Mouse (Mus musculus) limb, embryonic 13.5 days (tissue): ENCODE data around the gene Olfr1308. TPM values are rescaled to one million over a fixed set of nuclear protein-coding genes. Genes with fewer than 3 reads are reported as not detected.

Experiments
- ATAC-seq: fragments of 200-750 bp; cut with Nextera tagmentation; 2 replicates; pipeline ENCODE4 v1.8.0; 2017; ENCODE audit warnings: low read depth, moderate number of reproducible peaks, moderate TSS enrichment; ENCODE audit not compliant: low FRiP score
- H3K27ac ChIP-seq: fragments of 300-500 bp; sonication (generic); 2 replicates; pipeline ENCODE4 v1.5.1; 2015; ENCODE audit warnings: inconsistent platforms, mild to moderate bottlenecking, moderate library complexity
- H3K27me3 ChIP-seq: fragments of 300-500 bp; sonication (generic); 2 replicates; pipeline ENCODE4 v1.6.1; 2015; ENCODE audit warnings: mild to moderate bottlenecking, inconsistent platforms
- H3K36me3 ChIP-seq: fragments of 300-500 bp; sonication (generic); 2 replicates; pipeline ENCODE4 v1.6.1; 2015; ENCODE audit warnings: inconsistent platforms, mild to moderate bottlenecking, moderate library complexity
- H3K4me1 ChIP-seq: fragments of 300-500 bp; sonication (generic); 2 replicates; pipeline ENCODE4 v1.6.1; 2015; ENCODE audit warnings: inconsistent platforms
- H3K4me2 ChIP-seq: fragments of 300-500 bp; sonication (generic); replicated peaks from 2 replicates; pipeline ENCODE4 v1.6.1; 2015; ENCODE audit warnings: inconsistent platforms, mild to moderate bottlenecking, moderate library complexity
- H3K4me3 ChIP-seq: fragments of 300-500 bp; sonication (generic); 2 replicates; pipeline ENCODE4 v1.5.1; 2015; ENCODE audit warnings: moderate library complexity, mild to moderate bottlenecking, inconsistent platforms
- H3K9ac ChIP-seq: fragments of 300-500 bp; sonication (generic); 2 replicates; pipeline ENCODE4 v1.6.1; 2015; ENCODE audit warnings: mild to moderate bottlenecking, inconsistent platforms
- H3K9me3 ChIP-seq: fragments of 300-500 bp; sonication (generic); 2 replicates; pipeline ENCODE4 v1.6.1; 2016; ENCODE audit warnings: inconsistent platforms
- WGBS: fragments of 180-500 bp; shearing (Covaris S2); methylation state at CpG from one replicate; pipeline ENCODE4 v1.1.7; 2015; 5-methylcytosine and 5-hydroxymethylcytosine counted together
- polyA plus RNA-seq: library from polyadenylated mRNA; unstranded; fragments of >200 nt; fragmentation: Nextera tagmentation; extraction: Ambion mirVana; gene quantifications from 2 replicates; pipeline ENCODE4 v1.2.1, GENCODE M21; 2015

The Olfr1308 gene
- polyA plus RNA-seq: not detected in 2 replicates

DNA sequence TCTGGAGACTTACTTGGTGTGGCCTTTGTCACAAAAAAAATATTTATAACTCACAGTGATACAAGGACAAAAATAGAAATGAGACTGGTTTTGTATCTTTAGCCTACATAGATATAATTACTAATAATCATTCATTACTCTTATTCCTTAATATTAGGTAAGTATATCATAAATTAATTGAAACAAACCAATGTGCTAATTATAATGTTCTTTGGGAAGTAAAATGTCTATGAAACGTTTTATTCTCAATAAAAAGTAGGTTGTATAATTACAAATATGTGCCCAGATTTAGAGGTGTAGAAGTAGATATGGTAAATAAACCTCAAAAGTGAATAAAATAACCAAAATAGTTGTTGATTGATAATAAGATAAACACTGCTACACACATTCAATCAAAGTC is at the start of gene Olfr1308:
Olfr1308 (minus strand) TSS at position 101 of the 400 bp plus-strand sequence.
- no peaks in the 10 kb centered on the region for H3K36me3 ChIP-seq
- no peak within 1 kb of the TSS for H3K4me3 ChIP-seq
- H3K4me2 ChIP-seq: no peak within 1 kb of the TSS
- no peaks in the 10 kb centered on the region for H3K4me1 ChIP-seq
- H3K9ac ChIP-seq: no peak within 1 kb of the TSS
- H3K27me3 ChIP-seq: no peaks in the 10 kb centered on the region
- WGBS: 59% methylated on average over 1 of the region's 1 CpGs
- H3K27ac ChIP-seq: no peak within 1 kb of the TSS
- ATAC-seq: no peak
- no peaks in the 10 kb centered on the region for H3K9me3 ChIP-seq

DNA sequence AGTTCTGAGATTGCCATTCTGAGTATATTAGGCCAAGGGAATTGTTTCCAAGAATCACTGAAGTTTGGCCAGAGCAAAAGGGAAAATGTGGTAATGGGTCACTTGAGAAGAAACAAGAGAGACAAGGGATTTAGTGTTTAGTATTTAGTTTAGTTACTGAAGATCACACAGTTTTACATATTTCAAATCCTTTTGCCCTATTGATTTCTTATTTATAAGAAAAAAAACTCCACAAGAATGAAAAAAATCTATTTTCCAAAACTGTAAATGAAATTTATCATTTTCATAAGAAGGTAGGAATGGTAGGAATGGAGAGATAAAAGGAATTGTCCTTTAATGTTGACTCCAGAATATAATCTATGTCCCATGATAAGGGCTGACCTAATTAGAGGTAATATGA is 47.9 kb upstream of the Olfr1308 start, which contains the start of gene Olfr1310:
Olfr1310 (minus strand) TSS at position 101 of the 400 bp plus-strand sequence.
- H3K4me3 ChIP-seq: no peak within 1 kb of the TSS
- ATAC-seq: no peak
- H3K9me3 ChIP-seq: no peaks in the 10 kb centered on the region
- no peaks in the 10 kb centered on the region for H3K4me1 ChIP-seq
- no peaks in the 10 kb centered on the region for H3K27me3 ChIP-seq
- H3K4me2 ChIP-seq: no peak within 1 kb of the TSS
- no peaks in the 10 kb centered on the region for H3K36me3 ChIP-seq
- H3K27ac ChIP-seq: no peak within 1 kb of the TSS
- H3K9ac ChIP-seq: no peak within 1 kb of the TSS

DNA sequence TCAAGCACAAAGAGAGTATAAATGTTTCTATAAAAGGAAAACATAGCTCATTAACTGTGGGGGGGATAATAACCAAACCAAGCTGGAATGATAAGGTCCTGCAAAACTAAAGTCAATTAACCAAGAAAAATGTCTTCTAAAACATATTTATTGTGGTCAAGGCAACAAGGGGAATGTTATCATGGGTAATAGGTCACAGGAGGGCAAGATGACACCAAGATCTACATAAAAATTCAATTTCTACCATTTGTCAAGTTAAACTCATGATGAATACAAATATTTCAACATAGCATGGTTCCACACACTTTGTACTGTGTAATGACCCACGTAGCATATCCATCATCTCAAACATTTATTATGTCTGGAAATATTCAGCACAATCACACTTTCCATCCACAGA is 25.4 kb upstream of the Olfr1308 start, which contains the start of gene Olfr1309:
Olfr1309 (minus strand) TSS at position 101 of the 400 bp plus-strand sequence.
- no peak within 1 kb of the TSS for H3K9ac ChIP-seq
- no peak for ATAC-seq
- no peaks in the 10 kb centered on the region for H3K36me3 ChIP-seq
- no peak within 1 kb of the TSS for H3K4me3 ChIP-seq
- H3K9me3 ChIP-seq: no peaks in the 10 kb centered on the region
- H3K4me1 ChIP-seq: no peaks in the 10 kb centered on the region
- 52% methylated on average over 1 of the region's 1 CpGs for WGBS
- H3K27ac ChIP-seq: no peak within 1 kb of the TSS
- no peak within 1 kb of the TSS for H3K4me2 ChIP-seq
- H3K27me3 ChIP-seq: no peaks in the 10 kb centered on the region

DNA sequence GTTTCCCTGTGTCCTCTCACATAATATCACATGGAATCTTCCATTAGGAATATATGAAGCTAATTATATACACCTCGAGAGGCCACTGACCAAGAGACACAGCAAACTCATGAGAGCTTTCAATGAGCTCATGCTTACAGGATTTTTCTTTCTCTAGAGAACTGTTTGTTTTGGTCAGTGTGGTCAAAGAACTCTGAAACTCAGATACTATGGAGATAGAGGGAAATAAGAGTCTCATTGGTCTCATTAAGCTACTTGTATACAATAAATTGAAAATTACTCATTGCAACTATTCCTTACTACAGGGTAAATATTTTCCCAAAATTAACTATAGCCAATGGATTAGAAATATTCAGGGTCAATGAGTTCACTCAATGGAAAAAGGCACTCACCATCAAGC is 15.4 kb downstream of the Olfr1308 start, which contains the start of gene Olfr1307:
Olfr1307 (minus strand) TSS at position 101 of the 400 bp plus-strand sequence.
- Histone ChIP-seq H3K27ac (no peak within 1 kb of the TSS), H3K9ac (no peak within 1 kb of the TSS), H3K4me1 (no peaks in the 10 kb centered on the region), H3K4me3 (no peak within 1 kb of the TSS), H3K27me3 (no peaks in the 10 kb centered on the region), H3K4me2 (no peak within 1 kb of the TSS), H3K36me3 (no peaks in the 10 kb centered on the region), H3K9me3 (no peaks in the 10 kb centered on the region)
- no peak for ATAC-seq
- 85% methylated on average over 1 of the region's 1 CpGs for WGBS

DNA sequence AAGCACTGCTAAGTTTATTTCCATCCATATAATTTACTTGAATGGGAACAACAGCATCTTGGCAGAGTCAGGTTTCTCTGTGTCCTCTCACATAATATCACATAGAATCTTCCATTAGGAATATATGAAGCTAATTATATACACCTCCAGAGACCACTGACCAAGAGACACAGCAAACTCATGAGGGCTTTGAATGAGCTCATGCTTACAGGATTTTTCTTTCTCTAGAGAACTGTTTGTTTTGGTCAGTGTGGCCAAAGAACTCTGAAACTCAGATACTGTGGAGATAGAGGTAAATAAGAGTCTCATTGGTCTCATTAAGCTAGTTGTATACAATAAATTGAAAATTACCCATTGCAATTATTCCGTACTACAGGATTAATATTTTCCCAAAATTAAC is 48.6 kb downstream of the Olfr1308 start, which contains the start of gene Olfr1306:
Olfr1306 (minus strand) TSS at position 101 of the 400 bp plus-strand sequence.
- Histone ChIP-seq H3K4me3 (no peak within 1 kb of the TSS), H3K27ac (no peak within 1 kb of the TSS), H3K4me2 (no peak within 1 kb of the TSS), H3K9ac (no peak within 1 kb of the TSS), H3K9me3 (0 out of 2 replicates have a peak, but pooled peaks cover 3% of the 10 kb centered on the region), H3K4me1 (no peaks in the 10 kb centered on the region), H3K36me3 (no peaks in the 10 kb centered on the region), H3K27me3 (no peaks in the 10 kb centered on the region)
- no peak for ATAC-seq
- 79% methylated on average over 1 of the region's 1 CpGs for WGBS

Other genes starting within 250 kb of the Olfr1308 start
- gene Olfr1301, start 213.9 kb downstream of the Olfr1308 start, polyA plus RNA-seq: not detected in 2 replicates
- not detected in 2 replicates for gene Olfr1302, start 187.5 kb downstream of the Olfr1308 start, polyA plus RNA-seq
- gene Olfr1303, start 144.6 kb downstream of the Olfr1308 start, polyA plus RNA-seq: not detected in 2 replicates
- not detected in 2 replicates for gene Olfr1305, start 87.8 kb downstream of the Olfr1308 start, polyA plus RNA-seq
- not detected in 2 replicates for gene Olfr1306, start 48.7 kb downstream of the Olfr1308 start, polyA plus RNA-seq
- gene Olfr1307, start 15.5 kb downstream of the Olfr1308 start, polyA plus RNA-seq: 0.01 TPM in 1 of 2 replicates, not detected in the other
- not detected in 2 replicates for gene Olfr1309, start 25.3 kb upstream of the Olfr1308 start, polyA plus RNA-seq
- gene Olfr1310, start 47.8 kb upstream of the Olfr1308 start, polyA plus RNA-seq: not detected in 2 replicates
- not detected in 2 replicates for gene Olfr1311, start 59.5 kb upstream of the Olfr1308 start, polyA plus RNA-seq
- gene Olfr1312, start 85.3 kb upstream of the Olfr1308 start, polyA plus RNA-seq: not detected in 2 replicates
- not detected in 2 replicates for gene Olfr1313, start 112.9 kb upstream of the Olfr1308 start, polyA plus RNA-seq
- gene Olfr1314, start 131.8 kb upstream of the Olfr1308 start, polyA plus RNA-seq: not detected in 2 replicates
- not detected in 2 replicates for gene Olfr1315-ps1, start 150.5 kb upstream of the Olfr1308 start, polyA plus RNA-seq
- not detected in 2 replicates for gene Olfr1316, start 170.0 kb upstream of the Olfr1308 start, polyA plus RNA-seq
- not detected in 2 replicates for gene Olfr1317, start 175.4 kb upstream of the Olfr1308 start, polyA plus RNA-seq
- gene Olfr1318, start 189.3 kb upstream of the Olfr1308 start, polyA plus RNA-seq: 0.08 TPM in 1 of 2 replicates, not detected in the other